Mouse (Mus musculus) limb, embryonic 14.5 days (tissue): ENCODE measurements around the gene Pdzd4. TPM values are rescaled to one million over a fixed set of nuclear protein-coding genes. Genes with fewer than 3 reads are reported as not detected.

ENCODE experiments used
- ATAC-seq: fragments of 200-750 bp; cut with Nextera tagmentation; 2 replicates; pipeline ENCODE4 v1.8.0; 2017; ENCODE audit warnings: low read depth, moderate number of reproducible peaks, moderate TSS enrichment; ENCODE audit not compliant: low FRiP score
- DNase-seq: peaks from one replicate; pipeline ENCODE4 v3.0.0-alpha.2; 2015; ENCODE audit warnings: low spot score
- H3K27ac ChIP-seq: fragments of 300-500 bp; sonication (generic); replicated peaks from 2 replicates; pipeline ENCODE4 v1.5.1; 2014; ENCODE audit warnings: low read depth, mild to moderate bottlenecking, low read length, moderate library complexity, mixed read lengths
- H3K27me3 ChIP-seq: fragments of 300-500 bp; sonication (generic); 2 replicates; pipeline ENCODE4 v1.6.1; 2014; ENCODE audit warnings: low read length, mixed read lengths; ENCODE audit not compliant: control insufficient read depth, insufficient read depth
- H3K36me3 ChIP-seq: fragments of 300-500 bp; sonication (generic); 2 replicates; pipeline ENCODE4 v1.6.1; 2014; ENCODE audit warnings: mild to moderate bottlenecking, low read length, moderate library complexity, mixed read lengths; ENCODE audit not compliant: control insufficient read depth, insufficient read depth
- H3K4me1 ChIP-seq: fragments of 300-500 bp; sonication (generic); 2 replicates; pipeline ENCODE4 v1.6.1; 2014; ENCODE audit warnings: antibody characterized with exemption, low read length, mixed read lengths; ENCODE audit not compliant: control insufficient read depth, insufficient read depth
- H3K4me2 ChIP-seq: fragments of 300-500 bp; sonication (generic); replicated peaks from 2 replicates; pipeline ENCODE4 v1.6.1; 2014; ENCODE audit warnings: low read depth, mild to moderate bottlenecking, low read length, moderate library complexity; ENCODE audit not compliant: severe bottlenecking
- H3K4me3 ChIP-seq: fragments of 300-500 bp; sonication (generic); replicated peaks from 2 replicates; pipeline ENCODE4 v1.5.1; 2014; ENCODE audit warnings: low read length
- H3K9ac ChIP-seq: fragments of 300-500 bp; sonication (generic); 2 replicates; pipeline ENCODE4 v1.6.1; 2014; ENCODE audit warnings: mild to moderate bottlenecking, low read depth, low read length, moderate library complexity; ENCODE audit not compliant: severe bottlenecking
- H3K9me3 ChIP-seq: fragments of 300-500 bp; sonication (generic); 2 replicates; pipeline ENCODE4 v1.6.1; 2016; ENCODE audit warnings: low read length; ENCODE audit not compliant: control insufficient read depth
- POLR2A ChIP-seq: fragments of 200-500 bp; IDR thresholded peaks from 2 replicates; pipeline ENCODE4 v1.8.0; 2012; ENCODE audit warnings: inconsistent platforms, mild to moderate bottlenecking, moderate library complexity, borderline replicate concordance; ENCODE audit not compliant: insufficient read depth, insufficient read length; ENCODE audit errors: extremely low read depth
- WGBS: fragments of 180-500 bp; shearing (Covaris S2); extraction: QIAGEN DNeasy Blood & Tissue Kit; methylation state at CpG from one replicate; pipeline ENCODE4 v1.1.7; 2014; 5-methylcytosine and 5-hydroxymethylcytosine counted together
- polyA plus RNA-seq, 2 experiments: library from polyadenylated mRNA; depleted of rRNA in 1 of 2; stranded (reverse) in 1 of 2; unstranded in 1 of 2; fragments of >200 nt; fragmentation: Nextera tagmentation in 1 of 2; extraction: Ambion mirVana in 1 of 2; gene quantifications; 2 replicates each; pipeline versions ENCODE4 v1.2.1 to v1.2.3; 2012 to 2014

Gene Pdzd4
- polyA plus RNA-seq, 2 experiments: 1.4 to 22.0 TPM

GRCm38 (mm10) chrX:73835731-73836130 is 11.0 kb upstream of the Pdzd4 start:
- H3K4me3 ChIP-seq: no peak overlapping the region
- no peak overlapping the region for H3K9ac ChIP-seq
- H3K27ac ChIP-seq: no peak overlapping the region
- no peak for DNase-seq
- no peak overlapping the region for H3K4me2 ChIP-seq
- WGBS: 93% methylated on average over 1 of the region's 1 CpGs
- TF ChIP-seq POLR2A: no peak
- no peaks in the 10 kb centered on the region for H3K4me1 ChIP-seq
- no peaks in the 10 kb centered on the region for H3K27me3 ChIP-seq
- H3K9me3 ChIP-seq: no peaks in the 10 kb centered on the region
- H3K36me3 ChIP-seq: no peaks in the 10 kb centered on the region
- ATAC-seq: no peak

GRCm38 (mm10) chrX:73823747-73824146 is 1.0 kb downstream of the Pdzd4 start:
- 22% methylated on average over 16 of the region's 17 CpGs for WGBS
- peak overlapping the region; percentile 51 for H3K4me2 ChIP-seq
- H3K36me3 ChIP-seq: no peaks in the 10 kb centered on the region
- no peaks in the 10 kb centered on the region for H3K9me3 ChIP-seq
- TF ChIP-seq POLR2A: no peak
- no peak for DNase-seq
- 0 out of 2 replicates have a peak, but pooled peaks cover 3% of the 10 kb centered on the region for H3K4me1 ChIP-seq
- ATAC-seq: no peak
- 0 out of 2 replicates have a peak, but pooled peaks cover 4% of the 10 kb centered on the region for H3K27me3 ChIP-seq
- peak overlapping the region; percentile 70; the same call in 1 of the 2 replicates for H3K9ac ChIP-seq
- peak overlapping the region; percentile 58 for H3K4me3 ChIP-seq
- no peak overlapping the region for H3K27ac ChIP-seq

- H3K27ac ChIP-seq: no peak overlapping the region
- H3K36me3 ChIP-seq: no peaks in the 10 kb centered on the region
- H3K4me1 ChIP-seq: no peaks in the 10 kb centered on the region
- H3K4me3 ChIP-seq: no peak overlapping the region
- ATAC-seq (no peak), DNase-seq (no peak)
- H3K9ac ChIP-seq: no peak overlapping the region
- TF ChIP-seq POLR2A: no peak
- no peak overlapping the region for H3K4me2 ChIP-seq
- H3K9me3 ChIP-seq: no peaks in the 10 kb centered on the region
- H3K27me3 ChIP-seq: no peaks in the 10 kb centered on the region
- WGBS: 60% methylated on average over 3 of the region's 3 CpGs
Observed at GRCm38 (mm10) chrX:73816596-73817314, 8.0 kb downstream of the Pdzd4 start.

GRCm38 (mm10) chrX:73815072-73815471 is 9.7 kb downstream of the Pdzd4 start:
- Histone ChIP-seq H3K27me3 (no peaks in the 10 kb centered on the region), H3K27ac (no peak overlapping the region), H3K4me2 (peak overlapping the region; percentile 27; the same call in 1 of the 2 replicates), H3K4me1 (no peaks in the 10 kb centered on the region), H3K4me3 (peak overlapping the region; percentile 30), H3K9ac (peak overlapping the region; percentile 55), H3K36me3 (no peaks in the 10 kb centered on the region), H3K9me3 (no peaks in the 10 kb centered on the region)
- DNase-seq (no peak), ATAC-seq (peak; percentile 67; the same call in 1 of the 2 replicates)
- 25% methylated on average over 13 of the region's 14 CpGs for WGBS
- TF ChIP-seq POLR2A: peak; percentile 40; the same call in 1 of the 2 replicates

- Histone ChIP-seq H3K4me2 (no peak overlapping the region), H3K9me3 (no peaks in the 10 kb centered on the region), H3K9ac (no peak overlapping the region), H3K27ac (no peak overlapping the region), H3K4me1 (no peaks in the 10 kb centered on the region), H3K27me3 (no peaks in the 10 kb centered on the region), H3K36me3 (no peaks in the 10 kb centered on the region), H3K4me3 (no peak overlapping the region)
- DNase-seq (no peak), ATAC-seq (no peak)
- TF ChIP-seq POLR2A: no peak
- 38% methylated on average over 1 of the region's 1 CpGs for WGBS
Observed at GRCm38 (mm10) chrX:73805814-73806213, 19.0 kb downstream of the Pdzd4 start.

- Histone ChIP-seq H3K4me2 (no peak overlapping the region), H3K36me3 (peaks cover 6% of the 10 kb centered on the region; the same call in 1 of the 2 replicates), H3K4me1 (no peaks in the 10 kb centered on the region), H3K9ac (no peak overlapping the region), H3K27ac (no peak overlapping the region), H3K27me3 (no peaks in the 10 kb centered on the region), H3K4me3 (no peak overlapping the region), H3K9me3 (no peaks in the 10 kb centered on the region)
- peak; percentile 53; the same call in 1 of the 2 replicates for ATAC-seq
- TF ChIP-seq POLR2A: no peak
- WGBS: 36% methylated on average over 9 of the region's 9 CpGs
- peak; percentile 15 for DNase-seq
Observed at GRCm38 (mm10) chrX:73798502-73798901, 26.3 kb downstream of the Pdzd4 start.
